Mouse (Mus musculus) liver, embryonic 12.5 days (tissue): Measurements from ENCODE around the gene Hdac11. TPM values are rescaled to one million over a fixed set of nuclear protein-coding genes. Genes with fewer than 3 reads are reported as not detected.
A peak's percentile ranks its signal among the peaks of the same experiment; 100 is the strongest.

Source experiments
- ATAC-seq: fragments of 200-750 bp; cut with Nextera tagmentation; 2 replicates; pipeline ENCODE4 v1.8.0; 2017; ENCODE audit warnings: moderate number of reproducible peaks, mild to moderate bottlenecking, moderate library complexity
- H3K27ac ChIP-seq: fragments of 300-500 bp; sonication (generic); 2 replicates; pipeline ENCODE4 v1.5.1; 2016; ENCODE audit warnings: mild to moderate bottlenecking
- H3K27me3 ChIP-seq: fragments of 300-500 bp; sonication (generic); replicated peaks from 2 replicates; pipeline ENCODE4 v1.6.1; 2016; ENCODE audit warnings: mild to moderate bottlenecking, moderate library complexity
- H3K36me3 ChIP-seq: fragments of 300-500 bp; sonication (generic); 2 replicates; pipeline ENCODE4 v1.6.1; 2016; ENCODE audit warnings: mild to moderate bottlenecking, moderate library complexity
- H3K4me1 ChIP-seq: fragments of 300-500 bp; sonication (generic); 2 replicates; pipeline ENCODE4 v1.6.1; 2016
- H3K4me2 ChIP-seq: fragments of 300-500 bp; sonication (generic); 2 replicates; pipeline ENCODE4 v1.6.1; 2016; ENCODE audit warnings: mild to moderate bottlenecking, moderate library complexity
- H3K4me3 ChIP-seq: fragments of 300-500 bp; sonication (generic); 2 replicates; pipeline ENCODE4 v1.5.1; 2016; ENCODE audit warnings: mild to moderate bottlenecking, moderate library complexity
- H3K9ac ChIP-seq: fragments of 300-500 bp; sonication (generic); 2 replicates; pipeline ENCODE4 v1.6.1; 2016; ENCODE audit warnings: mild to moderate bottlenecking, moderate library complexity
- H3K9me3 ChIP-seq: fragments of 300-500 bp; sonication (generic); replicated peaks from 2 replicates; pipeline ENCODE4 v1.6.1; 2016; ENCODE audit warnings: mild to moderate bottlenecking, moderate library complexity
- WGBS: fragments of 180-500 bp; shearing (Covaris S2); methylation state at CpG from one replicate; pipeline ENCODE4 v1.1.7; 2016; ENCODE audit not compliant: insufficient replicate concordance; 5-methylcytosine and 5-hydroxymethylcytosine counted together
- polyA plus RNA-seq: library from polyadenylated mRNA; unstranded; fragments of >200 nt; fragmentation: Nextera tagmentation; extraction: Ambion mirVana; gene quantifications from 2 replicates; pipeline ENCODE4 v1.2.1, GENCODE M21; 2016

Gene Hdac11
- polyA plus RNA-seq, 1 experiment from 2014 or later, result 6.0 TPM

DNA sequence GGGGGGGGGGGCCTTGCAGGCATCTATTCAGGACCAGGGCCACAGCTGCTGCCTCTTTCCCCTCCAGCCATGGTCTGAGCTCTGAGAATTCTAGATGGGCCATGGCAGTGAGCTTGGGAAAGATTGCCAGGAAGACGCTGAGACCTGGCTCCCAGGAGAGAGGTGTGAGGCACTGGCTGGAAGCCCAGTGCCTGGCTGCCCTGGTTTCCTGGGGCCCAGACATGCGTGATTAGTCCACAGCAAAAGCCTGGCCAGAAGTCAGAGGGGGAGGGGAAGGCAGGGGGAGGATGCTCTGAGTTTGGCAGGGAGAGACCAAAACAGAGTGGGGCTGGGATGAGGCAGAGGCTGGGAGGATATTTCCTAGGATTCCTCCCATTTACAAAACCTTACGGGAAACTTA lies 3.9 kb downstream of the Hdac11 start:
- peak overlapping the region; percentile 99 for H3K27ac ChIP-seq
- ATAC-seq, result no peak
- 60% methylated on average over 3 of the region's 3 CpGs for WGBS
- H3K4me1 ChIP-seq, result peaks cover 97% of the 10 kb centered on the region
- peak overlapping the region; percentile 63 for H3K9ac ChIP-seq
- peak overlapping the region; percentile 89 for H3K4me2 ChIP-seq
- no peaks in the 10 kb centered on the region for H3K27me3 ChIP-seq
- H3K9me3 ChIP-seq, result no peaks in the 10 kb centered on the region
- peaks cover 26% of the 10 kb centered on the region for H3K36me3 ChIP-seq
- H3K4me3 ChIP-seq, result no peak overlapping the region

DNA sequence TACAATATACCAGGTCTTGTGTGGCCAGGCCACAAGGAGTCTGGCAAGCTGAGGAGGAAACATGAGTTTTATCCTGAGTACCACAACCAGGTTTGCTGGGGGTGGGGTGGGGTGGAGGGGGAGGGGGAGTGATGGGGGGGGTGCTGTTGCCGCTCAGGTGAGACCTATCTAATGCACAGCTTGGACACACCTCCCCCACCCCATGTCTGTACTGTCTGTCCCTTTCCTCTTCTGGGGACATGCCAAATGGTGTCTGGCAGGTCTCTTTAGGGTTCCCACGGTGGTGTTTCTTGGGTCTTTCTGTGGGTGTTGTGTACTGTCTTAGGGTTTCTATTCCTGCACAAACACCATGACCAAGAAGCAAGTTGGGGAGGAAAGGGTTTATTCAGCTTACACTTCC lies 4.5 kb downstream of the Hdac11 start:
- no peak for ATAC-seq
- peaks cover 31% of the 10 kb centered on the region for H3K36me3 ChIP-seq
- no peak overlapping the region for H3K4me3 ChIP-seq
- WGBS, result 74% methylated on average over 2 of the region's 2 CpGs
- H3K27ac ChIP-seq, result peak overlapping the region; percentile 99
- no peaks in the 10 kb centered on the region for H3K27me3 ChIP-seq
- H3K4me2 ChIP-seq, result peak overlapping the region; percentile 89; the same call in 1 of the 2 replicates
- no peaks in the 10 kb centered on the region for H3K9me3 ChIP-seq
- H3K4me1 ChIP-seq, result peaks cover 97% of the 10 kb centered on the region
- H3K9ac ChIP-seq, result 0 out of 2 replicates have a peak overlapping the region, but pooled peaks have one; percentile 71

DNA sequence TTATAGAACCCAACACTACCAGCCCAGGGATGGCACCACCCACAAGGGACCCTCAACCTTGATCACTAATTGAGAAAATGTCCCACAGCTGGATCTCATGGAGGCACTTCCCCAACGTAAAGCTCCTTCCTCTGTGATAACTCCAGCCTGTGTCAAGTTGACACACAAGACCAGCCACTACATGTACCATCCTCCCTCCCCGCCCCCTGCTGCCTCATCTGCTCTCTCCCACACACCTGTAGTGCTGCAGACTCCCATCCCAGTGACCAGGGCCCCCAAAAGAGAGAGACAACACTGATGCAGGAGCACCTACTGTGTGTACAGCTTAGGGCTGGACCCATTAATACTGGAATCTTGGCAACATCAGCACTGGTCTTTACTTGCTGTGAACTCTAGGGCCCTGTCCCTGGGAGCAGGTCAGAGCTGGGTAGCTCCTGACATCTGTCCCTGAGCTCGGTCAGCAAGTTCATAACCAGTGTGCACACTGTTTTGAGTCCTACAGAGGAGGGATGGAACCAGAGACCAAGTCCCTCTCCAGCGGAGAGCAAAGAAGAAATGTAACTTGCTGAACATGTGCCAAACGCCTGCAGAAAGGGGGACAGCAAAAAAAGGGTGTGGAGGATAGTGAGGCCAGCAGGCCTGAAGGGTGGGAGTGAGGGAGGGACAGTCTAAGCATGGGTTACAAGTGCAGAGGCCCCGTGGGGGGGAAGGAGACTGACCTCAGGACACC lies 5.2 kb downstream of the Hdac11 start:
- Histone ChIP-seq H3K4me3 (no peak overlapping the region), H3K27ac (peak overlapping the region; percentile 99), H3K36me3 (peaks cover 38% of the 10 kb centered on the region), H3K4me2 (0 out of 2 replicates have a peak overlapping the region, but pooled peaks have one; percentile 64), H3K4me1 (peaks cover 100% of the 10 kb centered on the region), H3K27me3 (no peaks in the 10 kb centered on the region), H3K9ac (peak overlapping the region; percentile 71), H3K9me3 (no peaks in the 10 kb centered on the region)
- ATAC-seq, result no peak
- WGBS, result 65% methylated on average over 6 of the region's 6 CpGs

DNA sequence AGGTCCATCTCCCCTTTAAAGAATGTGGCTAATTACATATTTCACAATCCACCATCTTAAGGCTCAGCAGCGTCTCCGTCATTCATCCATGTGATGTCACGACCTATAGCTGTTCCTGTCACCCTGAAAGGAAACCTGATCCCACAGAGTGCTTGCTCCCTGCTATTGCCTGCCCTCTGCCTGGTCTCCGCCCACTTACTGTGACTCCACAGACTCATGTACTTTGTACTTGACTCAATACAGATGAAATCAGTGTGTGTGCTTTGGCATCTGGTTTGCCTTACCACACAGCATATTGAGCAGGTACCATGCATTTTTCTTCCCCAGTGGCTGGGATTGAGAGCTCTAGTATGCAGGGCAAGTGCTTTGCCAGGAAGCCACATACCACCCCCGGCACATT lies 5.8 kb downstream of the Hdac11 start:
- peak overlapping the region; percentile 99 for H3K27ac ChIP-seq
- H3K9ac ChIP-seq, result peak overlapping the region; percentile 71
- WGBS, result 86% methylated on average over 5 of the region's 5 CpGs
- H3K9me3 ChIP-seq, result no peaks in the 10 kb centered on the region
- no peak overlapping the region for H3K4me3 ChIP-seq
- peaks cover 94% of the 10 kb centered on the region for H3K4me1 ChIP-seq
- no peaks in the 10 kb centered on the region for H3K27me3 ChIP-seq
- H3K4me2 ChIP-seq, result peak overlapping the region; percentile 64
- H3K36me3 ChIP-seq, result peaks cover 38% of the 10 kb centered on the region
- ATAC-seq, result no peak

DNA sequence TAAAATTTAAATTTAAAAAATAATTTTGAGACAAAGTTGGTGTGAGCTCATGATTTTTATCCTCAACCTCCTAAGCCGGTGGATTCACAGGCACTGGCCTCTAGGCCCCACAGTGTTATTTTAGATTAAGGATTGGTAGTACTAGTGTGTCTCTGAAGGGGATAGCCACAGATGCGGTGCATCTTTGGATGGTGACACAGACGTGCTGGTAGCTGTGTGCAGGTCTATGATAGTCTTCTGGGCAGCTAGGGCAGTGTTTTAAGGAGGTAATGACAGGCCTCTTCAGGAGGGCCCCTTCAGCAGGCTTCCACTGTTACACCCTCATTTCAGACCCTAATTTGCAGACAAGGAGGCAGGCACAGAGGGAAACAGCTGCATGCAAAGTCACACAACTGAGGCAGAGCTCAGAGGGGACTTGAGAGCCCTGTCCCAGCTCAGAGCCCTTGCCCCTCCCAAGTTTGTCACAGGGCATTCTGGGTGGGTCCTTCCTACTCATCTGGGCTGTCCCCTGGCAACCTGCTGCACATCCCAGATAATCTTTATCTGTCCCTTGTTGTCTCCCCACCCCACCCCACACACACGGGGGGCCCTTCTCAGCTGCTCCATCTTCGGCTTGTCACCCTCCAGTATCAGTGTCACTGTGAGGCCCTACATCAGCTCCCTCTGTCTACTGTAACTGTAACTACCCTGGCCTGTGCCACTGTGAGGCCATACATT lies 6.9 kb downstream of the Hdac11 start:
- ATAC-seq, result peak; percentile 93
- H3K27me3 ChIP-seq, result no peaks in the 10 kb centered on the region
- peak overlapping the region; percentile 71 for H3K9ac ChIP-seq
- 24% methylated on average over 5 of the region's 5 CpGs for WGBS
- H3K9me3 ChIP-seq, result no peaks in the 10 kb centered on the region
- H3K36me3 ChIP-seq, result peaks cover 36% of the 10 kb centered on the region
- H3K4me2 ChIP-seq, result peak overlapping the region; percentile 64
- H3K4me1 ChIP-seq, result peaks cover 88% of the 10 kb centered on the region
- peak overlapping the region; percentile 99 for H3K27ac ChIP-seq
- H3K4me3 ChIP-seq, result 0 out of 2 replicates have a peak overlapping the region, but pooled peaks have one; percentile 22

DNA sequence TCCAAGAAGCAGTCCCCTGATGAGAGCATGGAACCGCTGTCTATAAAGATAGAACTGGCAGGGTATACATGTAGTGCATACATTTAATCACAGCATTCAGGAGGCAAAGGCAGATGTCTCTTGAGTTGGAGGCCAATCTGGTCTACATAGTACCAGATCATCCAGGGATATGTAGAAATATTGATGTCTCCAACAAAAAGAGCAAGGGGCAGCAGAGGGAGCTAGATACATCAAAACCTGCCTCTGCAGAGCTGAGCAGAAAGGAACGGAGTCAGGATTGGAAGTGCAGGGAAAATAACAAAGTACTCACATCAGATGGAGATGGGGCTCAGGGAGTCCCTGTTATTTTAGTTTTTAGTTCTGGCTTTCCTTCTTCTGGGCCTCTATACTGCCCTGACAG lies 8.1 kb downstream of the Hdac11 start:
- Histone ChIP-seq H3K4me1 (peaks cover 76% of the 10 kb centered on the region), H3K27me3 (no peaks in the 10 kb centered on the region), H3K36me3 (peaks cover 36% of the 10 kb centered on the region), H3K4me2 (peak overlapping the region; percentile 64), H3K4me3 (no peak overlapping the region), H3K27ac (peak overlapping the region; percentile 99), H3K9me3 (no peaks in the 10 kb centered on the region), H3K9ac (peak overlapping the region; percentile 71)
- ATAC-seq, result no peak
- WGBS, result 83% methylated on average over 2 of the region's 2 CpGs

DNA sequence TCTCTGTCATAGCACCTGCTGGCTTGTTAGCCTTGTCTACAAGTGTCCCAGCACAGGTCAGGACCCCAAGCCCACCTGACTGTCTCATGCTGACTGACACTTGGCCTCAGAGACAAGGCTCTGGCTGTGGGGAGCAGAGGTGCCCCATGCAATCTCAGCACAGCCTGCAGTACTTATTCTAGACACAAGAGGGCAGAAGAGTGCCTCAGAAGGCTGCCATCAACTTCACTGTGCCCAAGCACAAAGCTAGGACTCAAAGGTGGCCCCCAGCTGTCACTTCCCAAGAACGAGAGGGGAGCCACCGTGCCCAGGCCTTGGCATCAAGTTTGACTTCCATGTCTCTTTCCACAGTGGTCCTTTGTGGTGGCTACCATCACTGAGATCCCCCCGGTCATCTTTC lies 8.7 kb downstream of the Hdac11 start:
- H3K4me2 ChIP-seq, result no peak overlapping the region; the same call in 1 of the 2 replicates
- H3K27ac ChIP-seq, result peak overlapping the region; percentile 99
- H3K36me3 ChIP-seq, result peaks cover 34% of the 10 kb centered on the region
- H3K4me3 ChIP-seq, result no peak overlapping the region
- H3K9me3 ChIP-seq, result no peaks in the 10 kb centered on the region
- ATAC-seq, result no peak
- peaks cover 70% of the 10 kb centered on the region for H3K4me1 ChIP-seq
- H3K9ac ChIP-seq, result peak overlapping the region; percentile 54
- 36% methylated on average over 3 of the region's 3 CpGs for WGBS
- no peaks in the 10 kb centered on the region for H3K27me3 ChIP-seq

DNA sequence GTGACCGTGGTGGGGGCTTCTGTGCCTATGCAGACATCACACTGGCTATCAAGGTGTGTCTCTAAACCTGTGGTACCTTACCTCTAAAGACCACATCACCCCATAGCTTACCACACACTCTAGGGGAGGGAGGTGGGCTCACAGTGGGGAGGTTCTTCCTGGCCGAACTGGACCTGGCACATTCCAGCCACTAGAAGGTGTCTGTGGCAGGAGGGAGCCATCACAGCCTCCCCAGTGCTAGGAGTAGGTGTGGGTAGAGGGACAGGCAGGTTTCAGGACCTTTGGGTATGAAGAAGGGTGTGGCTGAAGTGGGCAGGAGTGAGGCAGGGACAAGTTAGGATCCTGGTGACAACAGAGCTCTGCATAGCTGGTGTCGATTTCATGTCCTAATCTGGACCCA lies 11.4 kb downstream of the Hdac11 start:
- Histone ChIP-seq H3K9ac (no peak overlapping the region), H3K27ac (no peak overlapping the region), H3K27me3 (no peaks in the 10 kb centered on the region), H3K4me1 (peaks cover 44% of the 10 kb centered on the region), H3K9me3 (no peaks in the 10 kb centered on the region), H3K4me3 (no peak overlapping the region), H3K4me2 (no peak overlapping the region), H3K36me3 (peaks cover 50% of the 10 kb centered on the region)
- ATAC-seq, result no peak
- 41% methylated on average over 3 of the region's 3 CpGs for WGBS

DNA sequence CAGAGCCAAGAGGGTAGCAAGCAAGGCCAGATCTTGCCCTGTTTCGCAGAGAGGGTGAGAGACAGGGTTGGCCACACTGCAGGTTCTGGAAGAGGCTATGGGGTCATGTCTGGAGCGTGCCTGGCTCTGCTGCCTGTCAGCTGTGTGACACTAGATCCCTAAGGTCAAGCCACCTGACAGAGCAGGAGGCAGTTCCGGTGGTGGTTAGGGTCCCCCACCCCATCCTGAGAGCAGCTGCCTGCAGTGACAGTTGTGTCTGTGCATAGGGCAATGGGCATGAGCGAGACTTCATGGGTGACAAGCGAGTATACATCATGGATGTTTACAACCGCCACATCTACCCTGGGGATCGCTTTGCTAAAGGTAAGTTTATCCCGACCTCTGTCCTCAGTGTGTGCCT lies 12.7 kb downstream of the Hdac11 start:
- Histone ChIP-seq H3K4me2 (no peak overlapping the region), H3K27me3 (no peaks in the 10 kb centered on the region), H3K9ac (no peak overlapping the region), H3K36me3 (peaks cover 61% of the 10 kb centered on the region), H3K27ac (no peak overlapping the region), H3K4me1 (peaks cover 43% of the 10 kb centered on the region), H3K4me3 (no peak overlapping the region), H3K9me3 (no peaks in the 10 kb centered on the region)
- WGBS, result 83% methylated on average over 8 of the region's 8 CpGs
- no peak for ATAC-seq

DNA sequence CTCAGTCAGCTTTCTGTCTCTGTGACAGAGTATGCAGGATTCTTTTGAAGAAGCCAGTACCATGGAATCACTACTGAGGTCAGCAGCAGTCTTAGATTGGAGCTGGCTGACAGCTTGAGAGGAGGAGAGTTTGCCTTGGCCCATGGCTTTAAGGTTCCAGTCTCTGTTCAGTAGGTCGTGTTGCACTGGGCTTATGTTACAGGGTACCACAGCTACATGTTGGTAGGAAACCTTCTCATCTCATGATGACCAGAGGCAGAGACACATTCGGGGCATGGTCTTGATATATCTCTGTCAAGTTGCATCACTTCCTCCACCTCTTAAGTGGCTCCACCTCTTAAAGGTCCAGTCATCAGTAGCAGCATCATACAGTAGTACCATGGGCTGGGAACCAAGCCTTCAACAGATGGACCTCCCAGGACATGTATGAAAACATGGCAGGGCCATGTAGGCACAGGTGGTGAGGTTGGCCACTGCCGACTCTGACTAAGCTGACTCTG lies 15.0 kb downstream of the Hdac11 start:
- no peak overlapping the region for H3K4me3 ChIP-seq
- no peak overlapping the region for H3K4me2 ChIP-seq
- peaks cover 27% of the 10 kb centered on the region for H3K4me1 ChIP-seq
- ATAC-seq, result no peak
- peaks cover 56% of the 10 kb centered on the region for H3K36me3 ChIP-seq
- 57% methylated on average over 3 of the region's 3 CpGs for WGBS
- H3K27me3 ChIP-seq, result no peaks in the 10 kb centered on the region
- H3K9me3 ChIP-seq, result no peaks in the 10 kb centered on the region
- H3K9ac ChIP-seq, result no peak overlapping the region
- H3K27ac ChIP-seq, result no peak overlapping the region

DNA sequence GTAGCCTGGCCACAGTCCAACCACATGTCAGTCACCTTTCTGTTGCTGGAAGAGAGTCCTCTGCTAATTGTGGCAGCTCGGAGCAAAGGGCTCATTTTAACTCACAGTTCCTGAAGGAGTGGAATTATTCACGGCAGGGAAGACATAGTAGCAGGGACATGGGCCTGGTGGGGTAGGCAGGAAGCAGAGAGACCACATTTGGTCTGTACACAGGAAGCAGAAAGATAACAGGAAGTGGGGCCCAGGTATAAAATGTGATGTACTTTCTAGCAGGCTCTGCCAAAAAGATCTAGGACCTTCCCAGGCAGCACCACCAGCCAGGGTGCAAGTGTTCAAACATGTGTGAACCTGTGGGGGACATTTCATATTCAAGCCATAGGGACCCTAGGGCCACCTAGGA lies 15.9 kb downstream of the Hdac11 start:
- no peak overlapping the region for H3K27ac ChIP-seq
- H3K4me3 ChIP-seq, result no peak overlapping the region
- 38% methylated on average over 2 of the region's 2 CpGs for WGBS
- H3K9ac ChIP-seq, result no peak overlapping the region
- ATAC-seq, result no peak
- no peaks in the 10 kb centered on the region for H3K9me3 ChIP-seq
- H3K4me1 ChIP-seq, result peaks cover 25% of the 10 kb centered on the region
- H3K36me3 ChIP-seq, result peaks cover 54% of the 10 kb centered on the region
- H3K4me2 ChIP-seq, result no peak overlapping the region
- H3K27me3 ChIP-seq, result peaks cover 4% of the 10 kb centered on the region; the same call in 1 of the 2 replicates

DNA sequence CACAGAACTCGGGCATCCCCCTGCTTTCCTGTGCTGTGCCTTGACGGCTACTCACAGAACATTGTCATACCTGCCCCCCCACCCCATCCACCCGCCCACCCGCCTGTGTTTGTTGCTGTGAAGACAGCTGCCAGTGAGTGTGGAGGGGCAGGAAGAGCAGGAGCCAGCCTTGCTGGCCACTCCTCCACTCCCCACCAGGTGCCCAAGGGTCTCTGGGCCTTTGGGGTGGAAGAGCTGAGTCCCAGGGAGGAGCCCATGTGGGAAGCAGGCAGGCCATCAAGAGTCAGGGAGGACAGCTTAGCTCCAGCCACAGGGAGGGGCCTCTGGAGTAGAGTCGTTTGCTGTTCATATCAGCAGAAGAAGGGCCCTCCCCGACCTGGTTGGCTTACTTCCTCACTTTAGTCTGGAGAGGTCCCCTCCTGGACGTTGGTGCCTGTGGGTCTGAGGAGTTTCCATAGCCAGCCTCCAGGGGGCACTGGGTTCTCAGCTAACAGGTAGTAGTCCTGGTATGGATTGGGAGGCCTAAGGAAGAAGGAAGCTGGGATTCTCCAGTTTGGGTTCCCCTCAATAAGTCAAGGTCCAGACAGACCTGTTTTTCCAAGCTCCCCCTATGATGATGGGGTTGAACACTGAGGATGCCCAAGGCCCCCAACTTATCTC lies 16.9 kb downstream of the Hdac11 start:
- peaks cover 24% of the 10 kb centered on the region for H3K4me1 ChIP-seq
- H3K27ac ChIP-seq, result no peak overlapping the region
- peaks cover 50% of the 10 kb centered on the region for H3K36me3 ChIP-seq
- WGBS, result 33% methylated on average over 7 of the region's 7 CpGs
- H3K27me3 ChIP-seq, result peaks cover 9% of the 10 kb centered on the region; the same call in 1 of the 2 replicates
- no peak overlapping the region for H3K9ac ChIP-seq
- no peak overlapping the region for H3K4me2 ChIP-seq
- no peak overlapping the region for H3K4me3 ChIP-seq
- no peaks in the 10 kb centered on the region for H3K9me3 ChIP-seq
- ATAC-seq, result peak; percentile 40
